Mouse (Mus musculus) neutrophil, adult 5-6 weeks (primary cell): ENCODE measurements around the gene Il23a. TPM values are rescaled to one million over a fixed set of nuclear protein-coding genes. Genes with fewer than 3 reads are reported as not detected.
"Not testable (repeated sequence)": the region's sequence is repeated elsewhere in the genome, so short reads cannot be mapped to it uniquely, and the experiment has no call there.

Source experiments
- ATAC-seq: fragments of 151-379, 151-347 bp; 2 replicates; pipeline ENCODE4 v1.8.0; 2017; ENCODE audit warnings: mild to moderate bottlenecking, moderate TSS enrichment; ENCODE audit not compliant: insufficient number of reproducible peaks, poor library complexity, low FRiP score, severe bottlenecking; ENCODE audit errors: extremely low read depth
- total RNA-seq: library from RNA; stranded (forward); fragments of 200-1000 nt; gene quantifications from 2 replicates; pipeline ENCODE4 v1.2.3, GENCODE M21; 2017

The Il23a gene
- total RNA-seq, 1 experiment from 2014 or later = not detected

DNA sequence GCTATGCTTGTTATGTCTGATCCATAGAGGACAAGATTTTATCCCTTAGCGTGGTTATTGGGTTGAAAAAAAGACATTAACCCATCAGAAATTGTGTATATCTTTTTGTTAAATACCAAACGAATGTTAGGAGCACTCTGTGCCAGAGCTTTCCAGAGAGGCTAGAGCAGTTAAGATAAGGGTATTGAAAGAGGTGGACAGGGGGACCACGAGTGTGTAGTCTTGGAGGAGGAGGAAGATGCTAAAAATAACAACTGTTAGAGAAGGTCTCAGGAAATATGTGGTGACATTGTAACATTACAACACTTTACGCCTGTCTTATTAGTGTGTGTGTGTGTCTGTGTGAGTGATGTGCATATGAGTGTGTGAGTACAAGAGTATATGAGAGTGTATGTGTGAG lies 12.3 kb upstream of the Il23a start:
- no peak for ATAC-seq

DNA sequence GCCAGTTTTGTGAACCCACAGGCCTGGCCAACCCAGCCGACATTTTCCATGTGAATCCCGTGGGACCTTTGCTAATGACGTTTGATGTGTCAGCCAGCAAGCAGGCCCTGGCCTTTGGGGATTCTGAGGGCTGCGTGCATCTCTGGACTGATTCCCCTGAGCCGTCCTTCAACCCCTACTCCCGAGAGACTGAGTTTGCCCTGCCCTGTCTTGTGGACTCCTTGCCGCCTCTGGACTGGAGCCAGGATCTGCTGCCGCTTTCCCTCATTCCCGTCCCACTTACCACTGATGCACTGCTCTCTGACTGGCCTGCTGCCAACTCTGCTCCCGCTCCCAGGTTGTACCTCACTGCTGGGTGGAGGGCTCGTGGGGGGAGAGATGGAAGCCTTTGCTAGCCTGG lies 11.6 kb upstream of the Il23a start:
- ATAC-seq = no peak

DNA sequence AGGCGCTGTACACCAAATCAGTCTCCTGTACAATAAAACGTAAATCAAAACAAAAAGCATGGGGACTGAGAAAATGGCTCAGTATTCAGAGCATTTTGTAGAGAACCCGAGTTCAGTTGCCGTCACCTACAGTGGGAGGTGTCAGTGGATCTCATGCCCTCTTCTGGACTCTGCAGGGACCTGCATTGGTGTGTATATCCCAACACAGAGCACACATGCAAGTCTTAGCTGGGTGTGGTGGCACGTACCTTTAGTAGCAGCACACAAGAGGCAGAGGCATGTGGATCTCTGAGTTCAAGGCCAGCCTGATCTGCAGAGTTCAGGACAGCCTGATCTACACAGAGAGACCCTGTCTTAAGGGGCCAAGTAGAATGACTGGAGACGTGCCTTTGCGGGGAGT lies 11.1 kb upstream of the Il23a start:
- ATAC-seq = no peak

DNA sequence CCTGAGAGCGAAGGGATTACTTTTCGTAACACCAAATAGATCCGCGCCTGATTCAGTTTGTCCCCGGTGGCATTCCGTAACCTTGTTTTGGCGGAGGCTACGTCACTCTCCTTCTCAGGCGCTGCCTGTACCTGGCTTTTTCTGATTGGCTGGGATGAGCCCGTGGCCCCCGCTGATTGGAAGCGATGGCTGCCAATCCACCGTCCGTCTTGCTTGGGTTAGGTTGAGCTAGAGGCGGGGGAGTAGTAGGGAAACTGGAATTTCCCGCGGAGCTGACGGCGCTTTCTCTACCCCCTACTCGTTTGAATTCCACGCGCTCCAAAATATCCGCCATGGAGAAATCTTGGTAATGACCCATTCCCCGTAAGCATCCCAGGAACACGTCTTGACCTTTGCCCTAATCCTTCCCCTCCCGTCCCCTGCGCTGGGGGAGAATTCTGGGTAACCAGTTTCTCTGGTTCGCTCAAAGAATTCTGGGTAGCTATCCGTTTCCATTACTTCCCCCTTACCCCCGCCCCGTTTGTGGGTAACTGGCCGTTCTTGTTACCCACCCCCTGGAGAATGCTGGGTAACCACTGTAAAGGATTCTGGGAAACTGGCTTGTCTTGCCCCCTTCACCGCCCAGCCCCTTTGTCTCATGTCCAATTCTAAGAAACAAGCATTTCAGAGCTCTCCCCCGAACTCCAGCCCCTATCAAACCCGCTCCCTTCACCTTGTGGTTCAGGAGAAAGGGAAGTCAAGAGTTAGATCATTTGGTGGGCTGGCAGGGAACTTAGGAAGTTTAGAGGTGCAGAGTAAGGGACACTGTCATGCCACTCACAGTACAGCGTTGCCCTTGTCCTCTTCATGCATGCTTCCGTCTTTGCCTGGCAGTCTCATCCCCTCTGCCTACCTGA lies 4.8 kb upstream of the Il23a start, which contains the start of gene Pan2:
Gene Pan2 (plus strand): TSS at position 210 of the 896 bp plus-strand sequence.
- ATAC-seq = peak; percentile 97

DNA sequence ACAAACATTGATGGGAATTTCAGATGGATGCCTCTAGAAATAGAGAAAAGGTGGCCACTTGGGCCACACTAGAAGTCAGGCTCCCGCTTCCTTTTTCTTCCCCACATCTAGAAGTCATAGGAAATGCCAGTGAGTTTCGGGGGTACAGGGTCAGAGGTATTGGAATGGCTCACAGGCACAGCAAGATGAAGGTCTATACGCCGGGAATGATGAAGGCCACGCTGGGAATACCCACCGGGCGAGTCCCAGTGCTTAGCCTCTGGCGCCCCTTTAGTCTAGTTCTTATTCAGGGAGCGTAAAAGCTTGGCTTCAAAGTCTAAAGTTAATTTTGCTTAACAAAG lies 4.2 kb upstream of the Il23a start:
- ATAC-seq = no peak

DNA sequence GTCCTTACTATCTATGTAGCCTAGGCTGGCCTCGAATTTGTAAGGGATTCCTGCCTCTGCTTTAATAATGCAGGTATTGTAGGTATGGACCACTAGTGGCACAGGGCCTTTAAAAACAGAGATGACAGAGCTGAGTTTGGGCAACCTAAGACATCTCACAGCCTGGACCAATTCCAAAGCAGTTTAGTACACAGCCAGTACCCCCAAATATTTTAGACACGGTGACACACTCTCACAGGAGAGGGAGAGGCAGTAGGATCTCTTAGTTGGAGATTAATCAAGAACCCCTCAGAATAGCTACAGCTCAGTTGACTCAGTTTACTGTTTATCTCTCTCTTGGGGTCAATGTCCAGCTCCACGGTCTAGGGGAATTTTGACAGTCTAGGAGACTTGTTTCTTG lies 3.8 kb upstream of the Il23a start:
- no peak for ATAC-seq

DNA sequence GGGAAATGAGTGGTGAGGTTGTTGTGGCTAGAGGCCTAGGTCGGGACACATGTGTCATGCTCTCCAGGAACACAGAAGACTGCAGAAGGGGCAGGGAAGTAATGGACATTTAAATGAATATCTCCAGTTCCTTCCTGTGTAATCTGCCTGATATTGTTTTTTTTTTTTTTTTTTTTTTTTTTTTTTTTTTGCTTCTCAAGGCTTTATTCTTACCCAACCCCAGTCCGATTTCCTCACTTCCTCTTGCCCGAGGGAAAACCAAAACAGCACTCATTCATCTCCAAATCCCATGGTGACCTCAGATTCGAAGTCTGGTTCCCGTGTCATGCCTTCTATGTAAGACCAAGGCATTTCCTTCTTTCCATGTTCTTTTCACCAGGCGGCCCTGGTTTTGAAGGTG lies 309 bp downstream of the Il23a start:
- ATAC-seq = no peak

DNA sequence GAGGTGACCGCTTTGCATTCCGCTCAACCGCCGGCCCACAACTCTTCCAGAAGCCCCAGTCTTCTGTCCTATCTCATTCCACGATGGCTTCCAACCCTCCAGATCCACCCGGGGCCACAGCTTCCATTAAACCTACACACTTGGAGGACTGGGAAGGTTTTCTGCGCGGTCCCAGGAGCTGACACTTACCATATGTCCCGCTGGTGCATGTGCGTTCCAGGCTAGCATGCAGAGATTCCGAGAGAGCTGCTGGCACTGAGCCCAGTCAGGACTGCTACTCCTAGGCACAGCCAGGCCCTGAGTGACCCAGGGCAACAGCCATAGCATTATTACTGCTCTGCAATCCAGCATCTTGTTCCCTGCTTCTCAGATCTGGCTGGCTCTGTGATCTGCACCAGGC lies 930 bp downstream of the Il23a start:
- no peak for ATAC-seq

DNA sequence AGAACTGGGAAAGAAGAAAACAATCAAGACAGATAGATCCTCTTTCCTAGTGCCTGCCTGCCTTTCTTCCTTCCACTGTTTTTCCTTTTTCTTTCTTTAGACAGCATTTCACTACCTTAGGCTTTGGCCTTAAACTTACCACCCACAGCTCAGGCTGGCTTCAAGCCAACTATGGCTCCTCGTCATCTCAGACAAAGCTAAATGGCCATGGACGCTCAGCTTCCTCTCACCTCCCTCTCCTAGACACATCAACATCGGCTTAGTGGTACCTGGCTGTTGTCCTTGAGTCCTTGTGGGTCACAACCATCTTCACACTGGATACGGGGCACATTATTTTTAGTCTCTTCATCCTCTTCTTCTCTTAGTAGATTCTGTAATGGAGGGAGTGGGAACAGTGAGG lies 1.3 kb downstream of the Il23a start:
- no peak for ATAC-seq

DNA sequence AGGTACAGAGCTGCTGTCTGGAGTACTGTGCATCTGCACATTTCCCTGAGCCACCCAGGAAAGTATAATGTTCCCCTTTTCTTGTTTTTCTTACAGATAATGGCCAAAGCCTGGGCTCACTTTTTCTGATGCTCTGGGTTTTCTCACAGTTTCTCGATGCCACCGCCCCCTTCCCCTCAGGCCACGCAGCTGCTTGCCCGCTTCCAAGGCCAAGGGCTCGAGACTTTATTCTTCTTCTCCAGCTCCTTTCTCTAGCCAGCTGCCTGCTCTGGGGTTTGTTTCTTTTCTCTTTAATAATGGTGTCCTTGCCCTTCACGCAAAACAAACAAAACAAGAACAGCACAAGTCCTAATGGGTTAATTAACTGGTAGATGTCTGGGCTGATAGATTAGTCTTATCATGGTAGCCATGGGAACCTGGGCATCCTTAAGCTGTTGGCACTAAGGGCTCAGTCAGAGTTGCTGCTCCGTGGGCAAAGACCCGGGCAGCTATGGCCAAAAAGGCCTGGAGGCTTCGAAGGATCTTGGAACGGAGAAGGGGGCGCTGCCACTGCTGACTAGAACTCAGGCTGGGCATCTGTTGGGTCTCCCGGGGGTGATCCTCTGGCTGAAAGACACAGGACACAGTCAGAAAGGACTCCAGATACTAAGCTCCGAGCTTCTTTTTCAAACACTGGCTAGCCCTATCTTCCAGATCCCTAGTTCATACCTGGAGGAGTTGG lies 2.0 kb downstream of the Il23a start:
- no peak for ATAC-seq

DNA sequence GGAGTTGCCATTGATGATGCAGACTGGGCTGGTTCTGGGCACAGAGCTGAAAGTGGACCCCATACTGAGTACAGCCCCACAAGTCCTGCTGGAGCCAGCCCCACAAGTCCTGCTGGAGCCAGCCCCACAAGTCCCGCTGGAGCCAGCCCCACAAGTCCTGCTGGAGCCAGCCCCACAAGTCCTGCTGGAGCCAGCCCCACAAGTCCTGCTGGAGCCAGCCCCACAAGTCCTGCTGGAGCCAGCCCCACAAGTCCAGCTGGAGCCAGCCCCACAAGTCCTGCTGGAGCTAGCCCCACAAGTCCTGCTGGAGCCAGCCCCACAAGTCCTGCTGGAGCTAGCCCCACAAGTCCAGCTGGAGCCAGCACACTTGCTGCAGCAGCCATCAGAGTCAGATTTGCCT lies 8.0 kb downstream of the Il23a start:
- not testable (repeated sequence) for ATAC-seq

DNA sequence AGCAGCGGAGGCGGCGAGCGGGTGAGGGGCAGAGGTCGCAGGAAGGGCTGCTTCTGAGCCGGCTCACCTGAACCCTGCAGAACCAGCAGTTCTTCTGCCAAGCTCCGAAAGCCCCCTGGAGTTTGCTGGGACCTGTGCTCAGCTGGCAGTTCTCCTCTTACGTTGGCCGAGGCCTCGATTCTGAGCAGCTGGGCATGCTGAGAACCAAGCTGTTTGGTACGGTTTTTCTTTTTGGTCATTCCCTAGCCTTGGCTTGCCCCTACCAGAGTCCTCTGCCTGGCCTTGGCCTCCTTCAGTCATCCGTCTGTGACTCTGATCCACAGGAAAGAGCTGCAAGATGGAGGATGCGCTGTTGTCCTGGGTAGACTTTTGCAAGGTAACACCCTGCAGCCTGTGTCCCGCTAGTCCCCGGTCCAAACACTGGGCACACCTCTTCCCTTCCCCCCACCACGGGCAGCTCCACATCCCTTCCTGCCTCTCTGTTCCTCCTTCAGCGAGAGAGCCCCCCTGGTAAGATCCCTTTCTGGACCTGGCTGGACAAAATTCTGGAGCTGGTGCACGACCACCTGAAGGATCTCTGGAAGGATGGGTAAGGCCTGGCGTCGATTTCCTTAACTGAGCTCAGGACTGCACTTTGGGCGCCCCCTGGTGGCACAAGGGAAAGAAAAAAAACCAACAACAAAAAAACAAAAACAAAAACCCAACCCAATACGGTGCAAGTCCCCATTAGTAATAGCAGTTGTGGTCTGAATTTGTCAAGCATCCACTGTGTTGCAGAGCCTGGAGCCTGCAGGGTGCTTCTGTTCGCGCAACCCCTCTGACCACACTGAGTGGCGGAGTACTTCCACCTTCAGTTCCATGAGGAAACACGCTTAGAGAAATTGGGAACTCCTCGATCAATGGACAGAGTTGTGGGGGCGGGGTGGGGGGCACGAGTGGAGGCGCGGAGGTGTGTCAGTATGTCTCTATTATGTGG lies 14.7 kb downstream of the Il23a start:
- ATAC-seq = peak; percentile 49

DNA sequence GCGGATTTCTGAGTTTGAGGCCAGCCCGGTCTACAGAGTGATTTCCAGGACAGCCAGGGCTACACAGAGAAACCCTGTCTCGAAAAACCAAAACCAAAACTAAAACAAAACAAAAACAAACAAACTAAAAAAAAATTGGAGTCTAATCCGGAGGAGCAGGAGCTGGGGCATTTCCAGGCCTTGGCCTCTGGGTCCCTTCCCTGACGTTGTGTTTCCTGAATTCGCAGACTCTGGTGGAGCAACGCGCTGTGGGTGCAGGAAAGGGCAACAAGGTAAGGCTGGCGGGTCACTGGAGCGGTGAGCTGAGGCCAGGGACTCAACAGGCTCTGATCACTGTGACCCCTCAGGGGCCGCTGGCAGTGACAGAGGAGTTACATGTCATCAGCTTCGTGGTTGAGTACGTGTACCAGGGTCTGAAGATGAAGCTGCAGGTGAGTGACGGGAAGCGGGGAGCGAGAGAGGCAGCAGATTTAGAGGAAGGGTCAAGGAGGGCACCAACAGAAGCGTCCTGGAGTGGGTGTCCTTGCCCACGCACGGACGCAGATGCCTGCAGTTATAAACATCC lies 15.6 kb downstream of the Il23a start:
- ATAC-seq = no peak

DNA sequence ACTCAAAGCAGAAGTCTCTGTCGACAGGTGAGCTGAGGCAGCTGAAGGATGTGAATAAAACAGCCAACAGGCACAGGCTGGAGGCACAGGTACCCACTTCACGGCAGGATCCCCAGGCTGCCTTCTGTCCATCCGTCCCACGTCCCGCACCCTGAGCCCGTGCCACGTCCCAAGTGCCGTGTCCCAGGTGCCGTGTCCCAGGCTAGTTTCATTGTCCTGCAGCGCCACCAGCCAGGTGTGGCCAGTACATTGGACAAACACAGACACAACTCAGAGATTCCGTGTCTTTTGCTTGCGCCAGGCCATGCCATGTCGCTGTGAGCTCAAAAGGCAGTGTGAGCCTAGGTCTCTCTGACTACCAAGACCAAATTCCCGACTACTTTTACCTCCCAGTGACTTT lies 16.9 kb downstream of the Il23a start:
- no peak for ATAC-seq

DNA sequence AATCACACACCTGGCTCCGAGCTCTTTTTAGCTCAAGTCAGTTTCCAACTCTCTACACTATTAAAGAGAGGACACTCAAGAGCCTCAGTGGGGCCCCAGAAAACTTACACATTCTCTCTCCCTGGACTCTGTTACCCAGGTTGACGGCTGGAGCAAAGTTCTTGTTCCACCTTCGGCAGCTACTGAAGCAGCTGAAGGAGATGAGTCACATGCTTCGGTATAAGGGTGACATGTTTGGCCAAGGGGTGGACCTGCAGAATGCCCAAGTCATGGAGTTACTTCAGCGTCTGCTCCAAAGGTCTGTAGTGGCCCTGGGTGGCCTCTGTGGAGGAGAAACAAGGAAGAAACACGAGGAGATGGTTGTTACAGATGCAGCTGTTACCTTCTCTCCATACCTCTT lies 17.6 kb downstream of the Il23a start:
- ATAC-seq = no peak

DNA sequence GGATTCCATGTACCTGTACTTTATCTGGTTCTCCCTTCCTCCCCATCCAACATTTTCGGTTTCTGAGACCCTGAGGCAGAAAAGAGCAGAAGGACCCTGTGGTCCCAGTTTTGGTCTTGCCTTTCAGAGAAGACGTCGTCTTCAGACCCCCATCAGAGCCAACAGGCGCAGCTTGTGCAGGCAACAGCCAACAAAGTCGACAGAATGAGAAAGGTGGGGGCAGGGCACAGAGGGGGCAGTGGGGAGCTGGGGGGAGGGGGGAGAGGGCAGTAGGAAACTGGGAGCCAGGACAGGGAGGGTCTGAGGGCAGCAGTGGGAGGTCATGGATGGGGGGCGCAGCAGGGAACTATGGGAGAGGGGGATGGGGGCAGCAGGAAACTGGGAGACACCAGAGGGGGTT lies 20.4 kb downstream of the Il23a start:
- ATAC-seq = no peak

DNA sequence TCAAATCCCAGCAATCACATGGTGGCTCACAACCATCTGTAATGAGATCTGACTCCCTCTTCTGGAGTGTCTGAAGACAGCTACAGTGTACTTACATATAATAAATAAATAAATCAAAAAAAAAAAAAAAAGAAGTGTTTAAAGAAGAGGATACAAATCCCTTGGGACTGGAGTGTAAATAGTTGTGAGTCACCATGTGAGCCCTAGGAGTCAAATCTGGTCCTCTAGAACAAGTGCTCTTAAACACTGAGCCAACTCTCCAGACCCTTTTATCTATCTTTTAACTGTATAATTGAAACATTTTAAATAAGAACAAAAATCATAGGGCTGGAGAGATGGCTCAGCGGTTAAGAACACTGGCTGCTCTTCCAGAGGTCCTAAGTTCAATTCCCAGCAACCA lies 23.2 kb downstream of the Il23a start:
- ATAC-seq = not testable (repeated sequence)

DNA sequence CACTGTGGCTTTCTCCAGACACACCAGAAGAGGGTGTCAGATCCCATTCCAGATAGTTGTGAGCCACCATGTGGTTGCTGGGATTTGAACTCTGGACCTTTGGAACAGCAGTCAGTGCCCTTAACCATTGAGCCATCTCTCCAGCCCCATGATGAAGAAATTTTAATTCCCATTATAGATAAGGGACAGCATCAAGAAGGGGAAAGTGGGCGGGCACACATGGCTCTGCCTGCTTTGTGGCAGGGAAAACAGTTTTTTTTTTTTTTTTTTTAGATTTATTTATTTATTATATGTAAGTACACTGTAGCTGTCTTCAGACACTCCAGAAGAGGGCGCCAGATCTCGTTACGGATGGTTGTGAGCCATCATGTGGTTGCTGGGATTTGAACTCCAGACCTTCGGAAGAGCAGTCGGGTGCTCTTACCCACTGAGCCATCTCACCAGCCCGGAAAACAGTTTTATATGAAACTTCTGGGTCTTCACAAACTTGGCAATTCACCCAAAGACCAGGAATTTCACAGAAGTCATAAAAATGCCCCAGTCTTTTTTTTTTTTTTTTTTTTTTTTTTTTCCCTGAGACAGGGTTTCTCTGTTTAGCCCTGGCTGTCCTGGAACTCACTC lies 25.6 kb downstream of the Il23a start:
- not testable (repeated sequence) for ATAC-seq

DNA sequence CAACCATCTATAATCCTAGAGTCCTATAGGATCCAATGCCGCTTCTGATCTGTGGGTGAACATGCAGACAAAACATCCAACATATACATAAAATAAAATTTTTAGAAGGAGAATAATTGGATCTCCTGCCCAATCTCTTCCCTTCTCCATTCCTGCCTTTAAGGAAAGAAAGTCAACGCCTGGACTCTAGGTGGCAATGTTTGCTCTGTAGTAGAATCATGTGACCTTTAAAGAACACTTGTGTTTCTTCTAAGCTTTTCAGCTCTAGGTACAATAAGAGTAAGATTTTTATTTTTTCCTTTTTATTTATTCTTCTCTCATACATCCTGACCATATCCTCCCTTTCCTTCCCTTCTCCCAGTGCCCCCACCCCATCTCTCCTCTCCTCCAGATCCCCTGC lies 26.7 kb downstream of the Il23a start:
- no peak for ATAC-seq
